Mouse (Mus musculus) telencephalon, adult 2 months (tissue): ENCODE data around the gene Rfc3.
"Not testable (repeated sequence)": the region's sequence is repeated elsewhere in the genome, so short reads cannot be mapped to it uniquely, and the experiment has no call there.

Source experiments
- DNase-seq: peaks from one replicate; pipeline ENCODE4 v3.0.0-alpha.2; 2011; ENCODE audit warnings: low read depth, low spot score

Gene Rfc3

DNA sequence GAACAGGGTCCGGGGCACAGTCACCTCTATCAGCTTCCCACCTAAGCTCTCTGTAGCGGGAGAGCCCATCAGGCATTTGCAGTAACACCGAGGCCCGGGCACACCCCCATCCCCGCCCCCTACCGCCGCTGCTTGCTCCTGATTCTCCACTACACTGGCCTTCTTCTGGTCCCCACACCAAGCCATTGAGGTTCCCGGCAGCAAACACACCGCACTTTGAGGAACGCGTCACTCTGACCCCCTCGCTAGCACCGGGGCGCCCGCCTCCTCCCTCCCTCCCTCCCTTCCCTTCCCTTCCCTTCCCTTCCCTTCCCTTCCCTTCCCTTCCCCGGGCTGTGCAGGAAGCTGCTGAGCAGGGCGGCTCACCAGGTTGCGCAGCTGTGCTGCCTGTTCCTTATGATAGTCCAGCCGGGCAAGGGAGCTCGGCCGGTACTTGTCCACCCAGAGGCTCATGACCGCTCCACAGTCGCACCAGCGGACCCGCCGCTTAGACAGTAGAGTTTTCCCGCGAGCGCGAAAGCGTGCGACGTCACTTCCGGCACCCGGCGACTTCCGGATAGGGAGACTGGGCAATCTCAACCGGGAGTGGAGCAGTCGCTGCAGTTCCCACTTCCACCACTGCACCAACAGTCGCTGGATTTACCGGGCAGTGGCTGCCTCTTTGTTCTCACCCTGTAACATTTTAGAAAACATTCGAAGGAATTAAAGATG lies at the start of gene Rfc3:
TSS of gene Rfc3 (minus strand) at position 543 of the 711 bp plus-strand sequence.
- peak; percentile 86 for DNase-seq

DNA sequence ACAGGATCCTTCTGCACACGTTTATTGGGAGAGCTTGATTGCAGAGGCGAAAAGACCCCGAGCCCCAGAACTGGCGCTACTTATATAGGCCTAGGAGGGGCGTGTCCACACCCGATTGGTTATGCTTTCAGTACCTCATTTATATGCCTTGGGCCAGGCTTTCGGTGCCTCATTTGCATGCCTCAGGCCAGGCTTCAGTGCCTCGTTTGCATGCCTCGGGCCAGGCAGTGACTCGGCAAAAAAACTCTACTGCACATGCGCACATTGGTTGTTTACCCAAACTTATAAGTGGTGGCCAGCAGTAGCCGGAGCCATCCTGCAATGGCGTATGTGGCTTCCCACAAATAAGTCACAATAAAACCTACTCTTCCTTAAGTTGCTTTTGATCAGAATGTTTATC lies 42.6 kb upstream of the Rfc3 start:
- not testable (repeated sequence) for DNase-seq

DNA sequence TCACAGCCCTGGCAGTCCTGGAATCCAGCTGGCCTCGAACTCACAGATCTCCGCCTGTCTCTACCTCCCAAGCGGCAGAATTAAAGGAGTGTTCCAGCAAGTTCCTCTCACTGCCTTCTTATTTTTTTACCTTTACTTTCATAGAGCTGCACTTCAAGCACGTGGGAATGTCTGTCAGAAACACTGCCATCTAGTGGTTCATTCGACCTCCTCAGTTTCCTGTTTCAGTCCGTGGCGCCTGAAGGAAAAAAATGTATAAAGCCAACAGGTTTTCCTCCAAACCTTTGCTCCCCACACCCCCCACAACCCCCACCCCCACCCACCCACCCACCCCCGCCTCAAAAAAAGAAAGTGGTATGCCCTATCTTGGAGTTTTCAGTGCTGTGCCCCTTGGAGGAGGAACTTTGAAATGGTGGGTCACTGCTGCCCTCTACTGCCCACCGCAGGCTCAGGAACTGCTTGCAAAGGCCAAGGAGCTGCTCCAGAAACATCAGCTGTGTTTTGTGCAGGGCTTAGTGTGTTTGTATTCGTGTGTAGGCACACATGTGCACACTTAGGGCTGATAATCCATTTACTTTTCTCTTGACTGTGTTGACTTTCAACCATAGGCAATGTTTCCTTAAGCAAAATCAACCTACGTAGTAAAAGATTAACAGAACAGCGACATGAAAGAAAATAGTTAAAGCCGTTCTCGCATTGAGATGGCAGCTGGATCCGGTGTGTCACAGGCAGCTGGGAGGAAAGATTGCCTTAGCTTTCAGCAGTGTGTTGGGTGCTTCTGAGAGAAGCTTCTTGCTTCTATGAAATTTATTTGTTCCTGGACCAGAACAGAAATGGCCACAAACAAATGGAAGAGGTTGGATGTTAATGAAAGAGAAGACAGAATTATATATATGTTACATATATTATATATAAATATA lies 35.8 kb upstream of the Rfc3 start:
- peak; percentile 58 for DNase-seq

DNA sequence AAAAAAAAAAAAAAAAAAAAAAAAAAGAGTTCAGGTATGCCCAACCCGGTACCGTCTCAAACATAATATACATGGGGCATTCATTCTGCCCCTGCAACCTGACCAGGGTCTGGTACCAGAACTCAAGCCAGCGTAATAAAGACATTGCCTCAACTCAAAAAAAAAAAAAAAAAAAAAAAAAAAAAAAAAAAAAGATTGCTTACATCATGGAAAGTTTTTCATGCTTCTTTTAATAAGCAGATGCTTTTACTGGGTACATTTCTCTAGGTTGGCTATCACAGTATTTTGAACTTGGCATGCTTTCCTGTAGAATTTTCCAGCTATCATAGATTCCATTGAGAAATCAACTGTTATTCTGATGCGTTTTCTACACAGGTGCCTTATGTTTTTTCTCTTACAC lies 11.2 kb upstream of the Rfc3 start:
- no peak for DNase-seq

DNA sequence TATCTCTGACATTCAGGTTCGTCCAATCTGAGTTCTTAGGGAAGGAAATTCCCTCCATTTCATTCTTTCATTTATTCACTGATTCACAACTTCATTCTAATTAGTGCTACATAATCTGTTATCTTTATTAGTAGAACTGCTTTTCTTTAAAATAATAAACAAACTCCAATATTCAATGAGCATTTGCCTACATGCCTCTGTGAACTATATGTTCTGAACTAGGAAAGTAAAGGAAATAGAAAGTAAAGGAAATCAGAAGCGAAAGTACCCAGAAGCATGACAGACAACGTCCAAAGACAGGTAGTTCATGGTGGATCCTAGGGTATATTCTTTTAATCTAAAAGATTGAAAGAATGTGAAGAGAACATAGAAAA lies 356 bp upstream of the Rfc3 start:
- no peak for DNase-seq

DNA sequence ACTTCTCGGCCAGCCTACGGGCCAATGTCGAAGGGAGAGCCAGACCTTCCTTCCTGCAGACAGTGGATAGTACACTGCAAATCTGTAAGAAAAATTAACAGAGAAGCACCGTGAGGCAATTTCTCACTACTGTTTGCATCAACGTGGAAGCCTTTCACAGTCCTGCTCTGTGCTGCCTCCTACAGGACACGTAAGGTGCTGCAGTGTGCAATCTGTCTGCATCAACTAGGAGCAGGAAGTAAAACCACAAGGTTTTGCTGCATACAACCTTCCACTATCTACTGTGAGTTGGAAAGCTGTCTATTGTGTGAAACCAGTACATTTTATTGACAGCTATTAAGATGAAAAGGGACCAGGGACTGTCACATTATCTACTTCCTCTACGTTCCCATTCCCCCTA lies 6.2 kb downstream of the Rfc3 start:
- DNase-seq: no peak

DNA sequence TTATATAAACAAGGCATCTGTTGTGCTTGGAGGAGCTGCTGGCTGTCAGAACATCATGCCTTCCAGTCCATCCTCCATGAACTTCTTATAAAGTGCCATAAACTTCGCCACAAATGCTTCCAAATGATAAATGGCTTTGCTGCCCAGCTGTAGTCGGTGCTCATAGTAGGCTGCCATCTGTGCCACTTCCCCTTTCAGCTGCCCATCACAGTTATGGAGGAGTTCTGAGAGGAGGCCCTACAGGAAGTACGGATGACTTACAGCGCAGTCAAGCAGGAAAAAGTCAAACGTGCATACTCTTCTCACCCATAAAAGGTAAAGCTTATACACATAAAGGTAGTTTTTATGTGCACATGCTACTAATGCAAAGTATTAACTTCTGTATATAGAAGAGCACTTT lies 8.2 kb downstream of the Rfc3 start:
- DNase-seq: no peak

DNA sequence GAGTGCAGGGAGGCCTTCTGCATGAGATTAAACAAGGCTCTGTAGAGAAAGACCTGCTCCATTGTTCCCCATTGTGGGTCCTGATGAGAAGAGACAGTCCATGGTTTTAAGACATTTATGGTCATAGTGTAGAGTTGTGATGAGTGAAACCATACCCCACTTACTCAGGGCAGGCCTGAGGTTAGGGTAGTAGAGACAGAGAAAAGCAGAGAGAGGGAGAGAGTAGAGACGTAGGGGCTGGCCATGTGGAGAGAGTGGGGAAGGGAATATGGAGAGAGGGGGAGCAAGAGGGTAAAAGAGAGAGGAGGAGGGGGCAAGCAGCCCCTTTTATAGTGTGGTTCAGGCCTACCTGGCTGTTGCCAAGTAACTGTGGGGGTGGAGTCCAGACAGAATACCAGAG lies 8.9 kb downstream of the Rfc3 start:
- DNase-seq: no peak

DNA sequence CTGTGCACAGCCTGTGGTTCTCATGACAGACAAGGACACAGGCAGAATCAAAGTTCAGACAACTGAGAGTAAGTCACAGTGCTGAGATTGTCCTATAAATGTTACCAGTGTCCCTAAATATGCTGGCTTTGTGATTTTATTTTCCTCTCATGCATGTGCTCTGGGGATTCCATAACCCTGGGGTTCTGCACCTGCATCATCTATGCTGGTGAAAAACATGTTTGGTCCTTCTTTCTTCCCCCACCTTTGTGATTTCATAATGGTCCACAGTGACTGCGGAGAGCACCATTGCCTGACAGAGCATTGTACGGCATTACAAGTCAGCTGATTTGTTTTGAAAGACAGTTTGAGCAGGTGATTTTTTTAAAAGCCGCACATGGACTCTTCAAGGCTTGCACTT lies 45.1 kb downstream of the Rfc3 start, which contains the start of gene Vmn2r18:
TSS of gene Vmn2r18 (minus strand) at position 101 of the 400 bp plus-strand sequence.
- no peak for DNase-seq

DNA sequence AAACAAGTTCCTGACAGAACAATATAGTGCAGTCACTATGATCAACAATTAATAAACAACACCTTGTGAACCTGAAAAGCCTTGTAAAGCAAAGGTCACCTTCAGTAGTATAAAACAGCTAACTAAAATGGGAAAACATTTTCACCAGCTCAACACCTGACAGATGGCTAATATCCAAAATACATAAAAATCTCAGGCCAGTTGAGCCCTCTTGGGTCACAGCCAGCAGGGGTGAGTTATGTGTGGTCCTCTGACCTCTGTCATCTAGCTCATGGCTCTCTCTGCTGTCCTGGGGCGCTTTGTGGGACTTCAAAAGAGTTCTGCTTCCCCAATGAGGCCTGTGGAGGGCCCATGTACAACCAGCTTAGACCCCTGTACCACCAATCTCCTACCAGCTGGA lies 49.3 kb downstream of the Rfc3 start:
- DNase-seq: no peak
